Mouse (Mus musculus): Measurements from ENCODE around the gene Usp21. TPM values are rescaled to one million over a fixed set of nuclear protein-coding genes. Genes with fewer than 3 reads are reported as not detected.

The Usp21 gene
- polyA plus RNA-seq (2012; rRNA removed) (17.1 and 18.0 TPM in 2 replicates), polyA plus RNA-seq (2014; fragmentation: Nextera tagmentation; extraction: Ambion mirVana) (17.4 and 21.6 TPM in 2 replicates)

DNA sequence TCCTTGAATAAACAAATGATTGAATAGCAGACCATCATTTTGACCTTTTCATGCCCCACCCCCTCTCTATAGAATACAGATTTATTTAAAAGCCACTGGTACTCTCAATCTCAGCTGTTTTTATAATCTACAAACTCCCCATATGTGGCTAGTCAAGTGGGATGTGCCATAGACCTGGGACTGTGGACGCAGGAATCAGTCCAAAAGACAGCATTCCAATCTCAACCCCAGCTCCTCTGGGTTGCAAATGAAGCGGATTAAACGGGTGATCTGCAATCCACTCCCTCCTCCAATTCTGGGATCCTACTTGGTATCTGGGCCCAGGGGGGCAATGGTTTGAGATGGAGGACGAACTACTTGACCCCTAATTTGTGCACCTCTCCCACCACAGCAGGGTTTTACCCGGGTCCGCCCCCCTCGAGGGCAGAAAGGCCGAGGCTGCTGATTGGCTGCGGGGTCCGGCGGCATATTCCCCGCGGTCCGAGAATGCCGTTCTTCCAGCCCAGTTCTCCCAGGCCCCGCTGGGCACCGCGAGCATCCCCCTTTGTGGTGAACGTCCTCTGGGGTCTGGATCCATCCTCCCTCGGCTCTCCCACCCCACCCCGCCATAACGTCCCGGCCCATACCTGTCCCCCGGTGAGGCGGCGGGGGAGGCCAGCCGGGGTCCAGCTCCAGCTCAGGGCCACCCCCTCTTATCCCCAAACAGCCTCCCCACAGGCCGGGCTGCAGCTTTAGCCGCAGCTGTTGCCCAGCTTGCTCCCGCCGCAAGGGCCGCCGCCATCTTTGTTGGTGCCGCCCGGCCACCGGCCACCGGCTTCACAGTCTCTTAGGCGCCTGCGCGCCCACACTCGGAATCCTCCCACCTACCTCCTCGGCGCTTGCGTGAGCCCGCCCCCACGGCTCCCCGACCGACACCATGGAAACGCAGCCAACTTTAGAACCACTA is at the start of gene Usp21:
Gene Usp21 (minus strand): TSS at position 856 of the 946 bp plus-strand sequence.
- peak within 1 kb of the TSS; percentile 86 to 90 for H3K4me3 ChIP-seq (ENCODE audit: insufficient read depth in 1 of 2, low read depth in 2 of 2, low read length in 2 of 2)
- peak within 1 kb of the TSS; percentile 95 for H3K9ac ChIP-seq (replicated peaks)
- H3K36me3 ChIP-seq (replicated peaks; ENCODE audit: control insufficient read depth, insufficient read depth, low read depth), result peaks cover 26% of the 10 kb centered on the region
- no peaks in the 10 kb centered on the region for H3K27me3 ChIP-seq (ENCODE audit: control insufficient read depth, insufficient read depth, low read length)
- peak; percentile 81 to 83 (median 82) for DNase-seq (ENCODE audit: low read depth in 3 of 3, low spot score in 3 of 3)
- H3K9me3 ChIP-seq (ENCODE audit: control insufficient read depth, low read length), result no peaks in the 10 kb centered on the region
- 2% methylated on average over 49 of the region's 49 CpGs for WGBS (ENCODE audit: insufficient replicate concordance)
- peak within 1 kb of the TSS; percentile 65 for H3K27ac ChIP-seq
- ATAC-seq (ENCODE audit: insufficient read depth), result peak; percentile 93
- H3K4me2 ChIP-seq (ENCODE audit: low read depth), result peak within 1 kb of the TSS; percentile 79
- no peak for TF ChIP-seq CTCF (IDR thresholded peaks at IDR 0.05; ENCODE audit: low read depth)
- no peak for TF ChIP-seq EP300 (IDR thresholded peaks at IDR 0.05; ENCODE audit: low read depth)
- peaks cover 18 to 19% of the 10 kb centered on the region in 2 experiments for H3K4me1 ChIP-seq (replicated peaks; ENCODE audit: control insufficient read depth in 2 of 2, insufficient read depth in 2 of 2, low read length in 1 of 2)

GRCm38 (mm10) chr1:171330216-171330560 is 42.4 kb upstream of the Usp21 start:
- Histone ChIP-seq H3K9ac (replicated peaks) (peak overlapping the region; percentile 96), H3K4me3 (ENCODE audit: insufficient read depth in 1 of 2, low read depth in 2 of 2, low read length in 2 of 2) (peak overlapping the region; percentile 73 to 82), H3K36me3 (replicated peaks; ENCODE audit: control insufficient read depth, insufficient read depth, low read depth) (no peaks in the 10 kb centered on the region), H3K4me2 (ENCODE audit: low read depth) (peak overlapping the region; percentile 84), H3K9me3 (ENCODE audit: control insufficient read depth, low read length) (no peaks in the 10 kb centered on the region), H3K4me1 (replicated peaks; ENCODE audit: control insufficient read depth in 2 of 2, insufficient read depth in 2 of 2, low read length in 1 of 2) (peaks cover 13 to 17% of the 10 kb centered on the region in 2 experiments), H3K27ac (peak overlapping the region; percentile 83), H3K27me3 (ENCODE audit: control insufficient read depth, insufficient read depth, low read length) (no peaks in the 10 kb centered on the region)
- ATAC-seq (ENCODE audit: insufficient read depth), result no peak
- no peak for DNase-seq (ENCODE audit: low read depth in 3 of 3, low spot score in 3 of 3)
- no peak for TF ChIP-seq CTCF (IDR thresholded peaks at IDR 0.05; ENCODE audit: low read depth)
- TF ChIP-seq EP300 (IDR thresholded peaks at IDR 0.05; ENCODE audit: low read depth), result no peak
- 1% methylated on average over 4 of the region's 4 CpGs for WGBS (ENCODE audit: insufficient replicate concordance)

DNA sequence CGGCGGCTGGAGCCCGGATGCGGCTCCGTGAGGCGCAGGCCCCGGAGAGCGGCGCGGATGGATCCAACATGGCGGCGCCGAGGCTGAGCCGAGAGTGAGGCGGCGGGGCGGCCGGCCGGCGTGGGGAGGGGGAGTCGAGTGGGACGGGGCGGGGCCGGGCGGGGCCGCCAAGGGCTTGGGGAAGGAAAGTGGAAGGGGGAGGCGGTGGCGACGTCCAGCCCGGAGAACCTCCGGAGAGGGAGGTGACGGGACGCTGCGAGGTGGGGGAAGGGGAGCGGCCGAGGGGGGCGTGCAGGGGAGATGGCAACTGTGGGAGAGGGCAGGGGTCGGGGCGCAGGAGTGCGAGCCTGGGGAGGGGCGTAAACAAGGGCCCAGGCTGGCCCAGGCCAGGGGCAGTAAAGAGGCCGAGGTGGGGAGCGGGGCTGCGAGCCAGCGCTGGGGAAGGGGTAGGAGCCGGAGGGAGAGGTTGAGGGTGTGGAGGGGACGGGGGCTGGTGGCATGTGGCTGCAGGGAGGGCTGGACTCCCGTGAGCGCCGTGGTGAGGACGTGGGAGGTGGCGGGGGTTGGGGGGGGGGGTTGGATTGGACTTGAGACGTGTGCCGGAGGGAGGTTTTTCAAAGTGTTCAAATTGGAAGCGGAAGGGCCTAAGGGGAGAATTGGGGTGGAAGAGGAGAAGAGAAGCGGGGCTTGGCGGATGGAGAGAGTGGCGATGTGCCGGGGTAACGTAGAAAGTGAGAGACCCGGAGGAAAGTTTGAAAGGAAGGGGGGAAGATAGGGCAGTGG is 41.8 kb upstream of the Usp21 start:
- Histone ChIP-seq H3K4me2 (ENCODE audit: low read depth) (peak overlapping the region; percentile 84), H3K27ac (peak overlapping the region; percentile 83), H3K4me1 (replicated peaks; ENCODE audit: control insufficient read depth in 2 of 2, insufficient read depth in 2 of 2, low read length in 1 of 2) (peaks cover 13 to 17% of the 10 kb centered on the region in 2 experiments), H3K27me3 (ENCODE audit: control insufficient read depth, insufficient read depth, low read length) (no peaks in the 10 kb centered on the region), H3K9ac (replicated peaks) (peak overlapping the region; percentile 96), H3K36me3 (replicated peaks; ENCODE audit: control insufficient read depth, insufficient read depth, low read depth) (no peaks in the 10 kb centered on the region), H3K9me3 (ENCODE audit: control insufficient read depth, low read length) (no peaks in the 10 kb centered on the region), H3K4me3 (ENCODE audit: insufficient read depth in 1 of 2, low read depth in 2 of 2, low read length in 2 of 2) (peak overlapping the region; percentile 73 to 82)
- no peak for DNase-seq (ENCODE audit: low read depth in 3 of 3, low spot score in 3 of 3)
- no peak for TF ChIP-seq CTCF (IDR thresholded peaks at IDR 0.05; ENCODE audit: low read depth)
- WGBS (ENCODE audit: insufficient replicate concordance), result 1% methylated on average over 61 of the region's 61 CpGs
- ATAC-seq (ENCODE audit: insufficient read depth), result peak; percentile 37; the same call in 1 of the 2 replicates

DNA sequence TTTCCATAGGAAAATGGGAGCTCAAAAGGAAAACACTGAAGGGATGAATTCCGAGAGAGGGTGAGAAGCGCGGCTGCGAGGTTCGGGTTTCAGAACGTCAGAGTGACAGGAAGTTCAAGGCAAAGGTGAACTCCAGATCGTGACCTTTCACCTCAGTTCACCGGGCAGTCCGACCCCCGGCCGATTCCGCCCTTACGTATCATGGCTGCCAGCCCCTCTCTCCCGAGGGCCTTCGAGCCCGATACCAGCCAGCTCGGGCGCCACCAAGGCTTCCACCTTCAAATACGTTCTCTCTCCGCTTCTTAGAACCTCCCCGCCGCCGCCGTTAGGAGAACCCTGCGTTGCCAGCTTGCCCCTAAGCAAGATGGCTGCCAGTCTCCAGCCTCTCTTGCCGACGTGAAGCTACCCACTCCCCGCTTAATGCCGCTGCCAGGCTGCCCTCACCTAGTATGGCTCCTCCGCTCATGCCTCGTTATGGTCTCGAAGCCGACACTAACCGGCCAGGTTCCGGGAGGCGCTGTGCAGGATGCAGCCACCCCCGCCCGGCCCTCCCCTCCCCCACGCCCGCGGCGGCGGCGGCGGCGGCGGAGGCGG is 41.1 kb upstream of the Usp21 start, which contains the start of gene Dedd:
Gene Dedd (plus strand): TSS at position 307 of the 594 bp plus-strand sequence.
- under 1% methylated on average over 48 of the region's 48 CpGs for WGBS (ENCODE audit: insufficient replicate concordance)
- Histone ChIP-seq H3K36me3 (replicated peaks; ENCODE audit: control insufficient read depth, insufficient read depth, low read depth) (no peaks in the 10 kb centered on the region), H3K9me3 (ENCODE audit: control insufficient read depth, low read length) (no peaks in the 10 kb centered on the region), H3K4me1 (replicated peaks; ENCODE audit: control insufficient read depth in 2 of 2, insufficient read depth in 2 of 2, low read length in 1 of 2) (peaks cover 13 to 17% of the 10 kb centered on the region in 2 experiments), H3K27ac (peak within 1 kb of the TSS; percentile 83), H3K4me3 (ENCODE audit: insufficient read depth in 1 of 2, low read depth in 2 of 2, low read length in 2 of 2) (peak within 1 kb of the TSS; percentile 73 to 82), H3K27me3 (ENCODE audit: control insufficient read depth, insufficient read depth, low read length) (no peaks in the 10 kb centered on the region), H3K9ac (replicated peaks) (peak within 1 kb of the TSS; percentile 96), H3K4me2 (ENCODE audit: low read depth) (peak within 1 kb of the TSS; percentile 84)
- ATAC-seq (ENCODE audit: insufficient read depth) (peak; percentile 86), DNase-seq (ENCODE audit: low read depth in 3 of 3, low spot score in 3 of 3) (peak; percentile 73 to 78 (median 74))
- TF ChIP-seq EP300 (IDR thresholded peaks at IDR 0.05; ENCODE audit: low read depth) (no peak), CTCF (IDR thresholded peaks at IDR 0.05; ENCODE audit: low read depth) (no peak; the same call in 1 of the 2 replicates)
